Comparison of ENCODE assay signal across 24 mouse cellular contexts in genomic region chr3:99739654-99740053, GRCm38 (mm10).
DNase-seq lines count a peak whose midpoint lies in the region; ATAC-seq and TF ChIP-seq lines count a peak whose summit lies in the region.
"Had no signal": no experiment of that assay in that cellular context is flagged by ENCODE, and none has a peak within 500 bp of the region (broad histone marks: within the 10 kb centered on the region; RNA-seq: fewer than 3 reads in every experiment).

No protein-coding gene starts in this region.

- ATAC-seq in kidney, postnatal 0 days (replicated peaks; ENCODE audit: low FRiP score, low read depth) = no peak
- ATAC-seq: CD4-positive, CD25-positive, alpha-beta regulatory T cell, adult 4 months; forebrain, embryonic 13.5 days; forebrain, postnatal 0 days had no signal

- DNase-seq in embryo, embryonic 10 days (ENCODE audit: low spot score) = peak; percentile 19
- DNase-seq in embryo, embryonic 9.5 days (ENCODE audit: extremely low spot score) = no peak
- peak; percentile 30 for DNase-seq in kidney, postnatal 0 days (ENCODE audit: low spot score)
- DNase-seq in kidney, postnatal 4 days = no peak
- peak; percentile 19 for DNase-seq in forelimb bud, embryonic 11.5 days (ENCODE audit: low read depth, low spot score)
- peak; percentile 56 for DNase-seq in mesoderm, embryonic 11.5 days (ENCODE audit: low read depth, low spot score)
- DNase-seq in midbrain, embryonic 10.5 days (ENCODE audit: low spot score) = no peak
- DNase-seq in thymus, adult 2 months = no peak
- DNase-seq: adrenal gland, adult 8-10 months; adrenal gland, postnatal 36 days; B cell, adult 2 months; cerebellum, adult 2 months; cerebellum, postnatal 10 days; forebrain, postnatal 0 days; gastrocnemius, postnatal 10 days; heart, adult 2 months; heart, postnatal 14 days had no signal

- no peaks in the 10 kb centered on the region for H3K36me3 ChIP-seq in kidney, postnatal 0 days (ENCODE audit: insufficient read depth, low read length)
- H3K36me3 ChIP-seq in midbrain, embryonic 10.5 days = no peaks in the 10 kb centered on the region
- no peaks in the 10 kb centered on the region for H3K36me3 ChIP-seq in thymus, adult 2 months (ENCODE audit: control insufficient read depth, insufficient read depth, low read length)
- H3K36me3 ChIP-seq: embryonic facial prominence, embryonic 10.5 days; G1E; heart, embryonic 15.5 days; hindbrain, embryonic 13.5 days had no signal

- no peak overlapping the region for H3K4me2 ChIP-seq in kidney, postnatal 0 days (ENCODE audit: low read length)
- H3K4me2 ChIP-seq: forebrain, embryonic 13.5 days; heart, embryonic 11.5 days; heart, embryonic 15.5 days; hindbrain, embryonic 13.5 days had no signal

- no peak overlapping the region for H3K27ac ChIP-seq in kidney, postnatal 0 days
- no peak overlapping the region for H3K27ac ChIP-seq in midbrain, embryonic 10.5 days (replicated peaks)
- no peak overlapping the region for H3K27ac ChIP-seq in thymus, adult 2 months (ENCODE audit: control insufficient read depth, insufficient read depth, low read length)
- H3K27ac ChIP-seq: embryonic facial prominence, embryonic 10.5 days; forebrain, embryonic 13.5 days; heart, adult 2 months; heart, embryonic 15.5 days; hindbrain, embryonic 13.5 days had no signal

- H3K27me3 ChIP-seq in kidney, postnatal 0 days (ENCODE audit: insufficient read depth, low read length) = no peaks in the 10 kb centered on the region
- H3K27me3 ChIP-seq in midbrain, embryonic 10.5 days (ENCODE audit: low read depth, poor library complexity, severe bottlenecking) = no peaks in the 10 kb centered on the region
- no peaks in the 10 kb centered on the region for H3K27me3 ChIP-seq in thymus, adult 2 months (ENCODE audit: control insufficient read depth, insufficient read depth, low read length)
- H3K27me3 ChIP-seq: forebrain, embryonic 13.5 days; heart, embryonic 15.5 days; hindbrain, embryonic 13.5 days had no signal

- H3K9me3 ChIP-seq in kidney, postnatal 0 days (replicated peaks; ENCODE audit: low read length) = no peaks in the 10 kb centered on the region
- no peaks in the 10 kb centered on the region for H3K9me3 ChIP-seq in midbrain, embryonic 10.5 days (replicated peaks)
- H3K9me3 ChIP-seq: embryonic facial prominence, embryonic 10.5 days; forebrain, embryonic 13.5 days; G1E; heart, embryonic 15.5 days; hindbrain, embryonic 13.5 days had no signal

- no peak for TF ChIP-seq CTCF in kidney, postnatal 0 days (IDR thresholded peaks at IDR 0.05; ENCODE audit: low read depth)
- TF ChIP-seq CTCF in thymus, adult 2 months (IDR thresholded peaks at IDR 0.05; ENCODE audit: borderline replicate concordance, control insufficient read depth, extremely low read depth, insufficient read depth, low read length, poor library complexity) = no peak

- 14% methylated on average over 7 of the region's 7 CpGs for WGBS in kidney, postnatal 0 days
- WGBS in midbrain, embryonic 10.5 days = 86% methylated on average over 7 of the region's 7 CpGs
- 90% methylated on average over 7 of the region's 7 CpGs for WGBS in thymus, adult 2 months

- no peak for TF ChIP-seq POLR2A in thymus, adult 2 months (IDR thresholded peaks at IDR 0.05; ENCODE audit: control insufficient read depth, extremely low read depth, insufficient read depth, low read length, poor library complexity)

- no peaks in the 10 kb centered on the region for H3K4me1 ChIP-seq in kidney, postnatal 0 days (replicated peaks; ENCODE audit: insufficient read depth, low read length)
- H3K4me1 ChIP-seq in midbrain, embryonic 10.5 days = no peaks in the 10 kb centered on the region
- H3K4me1 ChIP-seq in thymus, adult 2 months (replicated peaks; ENCODE audit: control insufficient read depth, insufficient read depth, low read length) = no peaks in the 10 kb centered on the region
- H3K4me1 ChIP-seq: embryonic facial prominence, embryonic 10.5 days; forebrain, embryonic 13.5 days had no signal

- no peak overlapping the region for H3K4me3 ChIP-seq in kidney, postnatal 0 days (replicated peaks; ENCODE audit: low read depth, low read length)
- H3K4me3 ChIP-seq in midbrain, embryonic 10.5 days = no peak overlapping the region
- no peak overlapping the region for H3K4me3 ChIP-seq in thymus, adult 2 months (ENCODE audit: control insufficient read depth, insufficient read depth, low read length)
- H3K4me3 ChIP-seq: embryonic facial prominence, embryonic 10.5 days; forebrain, embryonic 13.5 days; heart, adult 2 months; heart, embryonic 15.5 days; hindbrain, embryonic 13.5 days had no signal

- H3K9ac ChIP-seq in kidney, postnatal 0 days (ENCODE audit: low read depth, low read length) = no peak overlapping the region
- H3K9ac ChIP-seq: forebrain, embryonic 13.5 days; forebrain, postnatal 0 days; heart, embryonic 15.5 days; hindbrain, embryonic 13.5 days had no signal

Comparison
In these comparisons a context has a peak if more than half of its experiments do, and no peak if none do; other contexts are left out.
1. DNase-seq: peak in embryo, embryonic 10 days (single experiment), kidney, postnatal 0 days (single experiment), forelimb bud, embryonic 11.5 days (single experiment) and mesoderm, embryonic 11.5 days (single experiment); none in embryo, embryonic 9.5 days (single experiment), kidney, postnatal 4 days (0 of 2), midbrain, embryonic 10.5 days (single experiment) and thymus, adult 2 months (single experiment).